Mouse (Mus musculus) forelimb bud, embryonic 11.5 days (tissue): ENCODE data around the gene B630019K06Rik.
"Not testable (repeated sequence)": the region's sequence is repeated elsewhere in the genome, so short reads cannot be mapped to it uniquely, and the experiment has no call there.

Source experiments
- DNase-seq: peaks from one replicate; pipeline ENCODE4 v3.0.0-alpha.2; 2012; ENCODE audit warnings: low read depth, low spot score

B630019K06Rik gene

GRCm38 (mm10) chrX:8892343-8893155 is at the start of gene B630019K06Rik:
TSS of gene B630019K06Rik (plus strand) at chrX:8892382.
- peak; percentile 40 for DNase-seq

GRCm38 (mm10) chrX:8843694-8844093 is 48.5 kb upstream of the B630019K06Rik start, which contains the start of gene Gm6592:
TSS of gene Gm6592 (plus strand) at chrX:8843994.
- no peak for DNase-seq

- no peak for DNase-seq
Observed at GRCm38 (mm10) chrX:8852486-8852885, 39.7 kb upstream of the B630019K06Rik start.

GRCm38 (mm10) chrX:8864331-8864730 is 27.9 kb upstream of the B630019K06Rik start:
- DNase-seq, result peak; percentile 63

GRCm38 (mm10) chrX:8873953-8874352 is 18.2 kb upstream of the B630019K06Rik start, which contains the start of gene Gm5751:
TSS of gene Gm5751 (plus strand) at chrX:8874253.
- DNase-seq, result not testable (repeated sequence)

- no peak for DNase-seq
Observed at GRCm38 (mm10) chrX:8884336-8884735, 7.8 kb upstream of the B630019K06Rik start.

- no peak for DNase-seq
Observed at GRCm38 (mm10) chrX:8891975-8892342, 223 bp upstream of the B630019K06Rik start.

- no peak for DNase-seq
Observed at GRCm38 (mm10) chrX:8893182-8893651, 1.0 kb downstream of the B630019K06Rik start.

- no peak for DNase-seq
Observed at GRCm38 (mm10) chrX:8900823-8901222, 8.6 kb downstream of the B630019K06Rik start.

- DNase-seq, result no peak
Observed at GRCm38 (mm10) chrX:8901906-8902472, 9.8 kb downstream of the B630019K06Rik start.

- DNase-seq, result no peak
Observed at GRCm38 (mm10) chrX:8921080-8921479, 28.9 kb downstream of the B630019K06Rik start.

- no peak for DNase-seq
Observed at GRCm38 (mm10) chrX:8921813-8922607, 29.8 kb downstream of the B630019K06Rik start.

- DNase-seq, result no peak
Observed at GRCm38 (mm10) chrX:8927308-8927707, 35.1 kb downstream of the B630019K06Rik start.

GRCm38 (mm10) chrX:8944041-8944440 is 51.9 kb downstream of the B630019K06Rik start:
- no peak for DNase-seq
